Mouse (Mus musculus): ENCODE results near the gene Gm4981. TPM values are rescaled to one million over a fixed set of nuclear protein-coding genes. Genes with fewer than 3 reads are reported as not detected.

Gene Gm4981
- total and polyA plus RNA-seq, 2 experiments = not detected

DNA sequence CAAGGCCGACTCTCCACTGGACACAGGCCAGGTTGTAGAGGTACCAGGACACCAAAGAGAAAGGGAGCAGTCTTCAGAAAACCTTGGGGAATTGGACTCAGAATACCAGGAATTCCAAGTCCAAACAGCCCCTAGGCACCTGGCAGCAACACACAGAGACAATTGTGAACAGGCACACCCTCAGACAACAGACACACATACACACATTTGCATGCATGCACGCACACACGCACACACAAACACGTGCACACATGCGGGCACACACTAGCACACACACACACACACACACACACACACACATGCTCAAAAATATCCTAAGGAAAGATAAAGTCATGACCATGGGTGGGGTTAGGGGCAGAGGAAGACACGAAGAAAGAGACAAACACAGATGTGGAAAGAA, 15.8 kb downstream of the Gm4981 start:
- H3K4me1 ChIP-seq (ENCODE audit: control insufficient read depth, insufficient read depth, low read length) = no peaks in the 10 kb centered on the region
- WGBS = 82% methylated on average over 6 of the region's 6 CpGs
- DNase-seq (ENCODE audit: extremely low read depth, low read depth, low spot score) = no peak

DNA sequence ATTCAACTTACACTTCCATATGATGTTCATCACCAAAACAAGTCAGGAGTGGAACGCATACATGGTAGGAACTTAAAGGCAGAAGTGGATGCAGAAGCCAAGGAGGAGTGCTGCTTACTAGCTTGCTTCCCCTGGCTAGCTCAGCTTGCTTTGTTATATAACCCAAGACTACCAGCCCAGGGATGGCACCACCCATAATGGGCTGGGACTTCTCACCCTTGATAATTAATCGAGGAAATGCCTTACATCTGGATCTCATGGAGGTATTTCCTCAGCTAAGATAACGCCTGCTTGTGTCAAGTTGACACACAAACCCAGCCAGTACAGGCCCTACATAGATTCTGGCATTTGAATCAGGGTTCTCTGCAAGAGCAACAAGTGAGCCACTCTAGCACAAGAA, 19.1 kb downstream of the Gm4981 start:
- Histone ChIP-seq H3K36me3 (ENCODE audit: control insufficient read depth, insufficient read depth, low read length) (no peaks in the 10 kb centered on the region), H3K4me3 (ENCODE audit: insufficient read depth, low read depth, low read length) (no peak overlapping the region), H3K4me1 (ENCODE audit: control insufficient read depth, insufficient read depth, low read length) (no peaks in the 10 kb centered on the region), H3K27me3 (ENCODE audit: control insufficient read depth, insufficient read depth, low read length) (no peaks in the 10 kb centered on the region; the same call in 1 of the 2 replicates), H3K27ac (replicated peaks; ENCODE audit: insufficient read depth, low read depth, low read length) (no peak overlapping the region), H3K79me2 (ENCODE audit: control insufficient read depth, insufficient read depth, low read length) (no peaks in the 10 kb centered on the region), H3K9ac (ENCODE audit: low read depth, low read length) (no peak overlapping the region)
- no peak for DNase-seq (ENCODE audit: extremely low read depth, low read depth, low spot score)
- TF ChIP-seq CTCF (IDR thresholded peaks at IDR 0.05; ENCODE audit: low read depth, low read length) (no peak), POLR2A (IDR thresholded peaks at IDR 0.05; ENCODE audit: extremely low read depth, insufficient read depth, low read length) (no peak)
- 79% methylated on average over 3 of the region's 3 CpGs for WGBS

More for the DNA sequence above, 15.8 kb downstream of the Gm4981 start:
- H3K9ac ChIP-seq (ENCODE audit: low read depth, low read length) = no peak overlapping the region
- H3K27ac ChIP-seq (replicated peaks; ENCODE audit: insufficient read depth, low read depth, low read length) = no peak overlapping the region
- H3K36me3 ChIP-seq (ENCODE audit: control insufficient read depth, insufficient read depth, low read length) = no peaks in the 10 kb centered on the region
- no peaks in the 10 kb centered on the region for H3K79me2 ChIP-seq (ENCODE audit: control insufficient read depth, insufficient read depth, low read length)
- H3K27me3 ChIP-seq (ENCODE audit: control insufficient read depth, insufficient read depth, low read length) = no peaks in the 10 kb centered on the region; the same call in 1 of the 2 replicates
- TF ChIP-seq CTCF (IDR thresholded peaks at IDR 0.05; ENCODE audit: low read depth, low read length) (no peak), POLR2A (IDR thresholded peaks at IDR 0.05; ENCODE audit: extremely low read depth, insufficient read depth, low read length) (no peak)
- no peak overlapping the region for H3K4me3 ChIP-seq (ENCODE audit: insufficient read depth, low read depth, low read length)

DNA sequence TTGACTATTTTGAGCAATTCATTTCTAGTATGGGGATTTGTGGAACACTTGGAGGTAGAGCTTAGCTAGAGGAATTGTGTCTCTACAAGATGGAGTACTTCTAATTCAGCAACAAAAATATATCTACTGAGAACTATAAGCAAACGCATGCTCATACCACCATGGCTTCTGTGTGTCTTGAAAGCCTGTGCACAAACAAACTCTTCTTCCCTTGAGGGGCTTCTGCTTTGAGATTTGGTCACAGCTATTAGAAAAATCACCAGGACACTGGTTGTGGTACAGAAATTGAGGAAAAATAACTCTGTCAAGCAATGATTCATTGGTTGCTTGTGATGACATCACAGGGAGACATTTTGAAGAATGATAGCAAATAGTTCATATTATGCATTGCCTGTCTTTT, 21.1 kb downstream of the Gm4981 start:
- H3K9ac ChIP-seq (ENCODE audit: low read depth, low read length) = no peak overlapping the region
- no peaks in the 10 kb centered on the region for H3K79me2 ChIP-seq (ENCODE audit: control insufficient read depth, insufficient read depth, low read length)
- DNase-seq (ENCODE audit: extremely low read depth, low read depth, low spot score) = no peak
- H3K4me3 ChIP-seq (ENCODE audit: insufficient read depth, low read depth, low read length) = no peak overlapping the region
- H3K4me1 ChIP-seq (ENCODE audit: control insufficient read depth, insufficient read depth, low read length) = no peaks in the 10 kb centered on the region
- no peak for TF ChIP-seq CTCF (IDR thresholded peaks at IDR 0.05; ENCODE audit: low read depth, low read length)
- TF ChIP-seq POLR2A (IDR thresholded peaks at IDR 0.05; ENCODE audit: extremely low read depth, insufficient read depth, low read length) = no peak
- H3K27ac ChIP-seq (replicated peaks; ENCODE audit: insufficient read depth, low read depth, low read length) = no peak overlapping the region
- 74% methylated on average over 1 of the region's 1 CpGs for WGBS
- H3K36me3 ChIP-seq (ENCODE audit: control insufficient read depth, insufficient read depth, low read length) = no peaks in the 10 kb centered on the region
- H3K27me3 ChIP-seq (ENCODE audit: control insufficient read depth, insufficient read depth, low read length) = no peaks in the 10 kb centered on the region; the same call in 1 of the 2 replicates

- DNase-seq (ENCODE audit: extremely low read depth, low read depth, low spot score) = no peak
- Histone ChIP-seq H3K4me1 (ENCODE audit: control insufficient read depth, insufficient read depth, low read length) (no peaks in the 10 kb centered on the region), H3K9ac (ENCODE audit: low read depth, low read length) (no peak overlapping the region), H3K79me2 (ENCODE audit: control insufficient read depth, insufficient read depth, low read length) (no peaks in the 10 kb centered on the region), H3K27me3 (ENCODE audit: control insufficient read depth, insufficient read depth, low read length) (no peaks in the 10 kb centered on the region; the same call in 1 of the 2 replicates), H3K36me3 (ENCODE audit: control insufficient read depth, insufficient read depth, low read length) (no peaks in the 10 kb centered on the region), H3K4me3 (ENCODE audit: insufficient read depth, low read depth, low read length) (no peak overlapping the region), H3K27ac (replicated peaks; ENCODE audit: insufficient read depth, low read depth, low read length) (no peak overlapping the region)
- TF ChIP-seq CTCF (IDR thresholded peaks at IDR 0.05; ENCODE audit: low read depth, low read length) = no peak
- no peak for TF ChIP-seq POLR2A (IDR thresholded peaks at IDR 0.05; ENCODE audit: extremely low read depth, insufficient read depth, low read length)
- WGBS = 77% methylated on average over 5 of the region's 5 CpGs
Measured at GRCm38 (mm10) chr10:58214934-58215333, 21.6 kb downstream of the Gm4981 start.

DNA sequence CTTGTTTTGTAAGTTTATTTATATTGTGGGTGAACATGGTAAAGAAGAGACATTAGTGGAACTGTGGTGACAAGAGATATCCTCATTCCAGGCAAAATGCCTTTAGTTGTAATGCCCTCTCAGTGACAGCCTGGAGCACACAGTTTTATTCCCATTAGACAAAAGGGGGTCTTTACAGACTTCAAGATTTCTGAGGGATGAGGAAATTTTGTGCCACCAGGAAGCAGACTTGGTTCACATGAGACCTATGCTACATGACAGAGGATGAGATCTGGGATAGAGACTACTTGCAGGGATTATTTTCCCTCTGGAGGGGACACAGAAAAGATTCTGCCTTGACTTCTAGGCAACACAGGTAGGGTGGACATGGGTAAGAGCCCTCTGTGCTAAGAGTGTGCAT, 22.0 kb downstream of the Gm4981 start:
- no peak for DNase-seq (ENCODE audit: extremely low read depth, low read depth, low spot score)
- TF ChIP-seq CTCF (IDR thresholded peaks at IDR 0.05; ENCODE audit: low read depth, low read length) (no peak), POLR2A (IDR thresholded peaks at IDR 0.05; ENCODE audit: extremely low read depth, insufficient read depth, low read length) (no peak)
- Histone ChIP-seq H3K79me2 (ENCODE audit: control insufficient read depth, insufficient read depth, low read length) (no peaks in the 10 kb centered on the region), H3K27ac (replicated peaks; ENCODE audit: insufficient read depth, low read depth, low read length) (no peak overlapping the region), H3K4me3 (ENCODE audit: insufficient read depth, low read depth, low read length) (no peak overlapping the region), H3K36me3 (ENCODE audit: control insufficient read depth, insufficient read depth, low read length) (no peaks in the 10 kb centered on the region), H3K9ac (ENCODE audit: low read depth, low read length) (no peak overlapping the region), H3K27me3 (ENCODE audit: control insufficient read depth, insufficient read depth, low read length) (no peaks in the 10 kb centered on the region; the same call in 1 of the 2 replicates), H3K4me1 (ENCODE audit: control insufficient read depth, insufficient read depth, low read length) (no peaks in the 10 kb centered on the region)

DNA sequence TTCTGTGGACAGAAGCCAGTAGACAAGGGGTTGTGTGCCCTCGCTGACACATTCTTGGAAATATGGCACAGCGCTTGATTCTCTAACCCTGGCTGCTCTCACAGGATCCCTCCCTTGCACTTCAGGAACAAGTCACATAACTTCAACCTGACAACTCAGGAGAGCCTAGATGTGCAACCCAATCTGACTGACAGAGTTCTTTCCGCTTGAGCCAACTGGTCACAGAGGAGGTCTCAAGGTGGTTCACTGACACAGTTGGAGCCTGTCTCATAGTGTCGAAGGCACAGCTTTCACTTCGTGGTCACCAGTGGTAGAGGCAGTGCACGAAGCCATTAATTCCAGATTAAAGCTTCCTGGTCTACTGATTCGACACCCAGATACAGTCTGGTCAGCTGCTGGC, 24.3 kb downstream of the Gm4981 start:
- Histone ChIP-seq H3K9ac (ENCODE audit: low read depth, low read length) (no peak overlapping the region), H3K4me1 (ENCODE audit: control insufficient read depth, insufficient read depth, low read length) (no peaks in the 10 kb centered on the region), H3K79me2 (ENCODE audit: control insufficient read depth, insufficient read depth, low read length) (no peaks in the 10 kb centered on the region), H3K36me3 (ENCODE audit: control insufficient read depth, insufficient read depth, low read length) (no peaks in the 10 kb centered on the region), H3K27me3 (ENCODE audit: control insufficient read depth, insufficient read depth, low read length) (no peaks in the 10 kb centered on the region; the same call in 1 of the 2 replicates), H3K27ac (replicated peaks; ENCODE audit: insufficient read depth, low read depth, low read length) (no peak overlapping the region), H3K4me3 (ENCODE audit: insufficient read depth, low read depth, low read length) (no peak overlapping the region)
- TF ChIP-seq CTCF (IDR thresholded peaks at IDR 0.05; ENCODE audit: low read depth, low read length) (no peak), POLR2A (IDR thresholded peaks at IDR 0.05; ENCODE audit: extremely low read depth, insufficient read depth, low read length) (no peak)
- 72% methylated on average over 7 of the region's 7 CpGs for WGBS
- DNase-seq (ENCODE audit: extremely low read depth, low read depth, low spot score) = no peak
